Mouse (Mus musculus): ENCODE results near the gene Prpf4.

Prpf4 gene

DNA sequence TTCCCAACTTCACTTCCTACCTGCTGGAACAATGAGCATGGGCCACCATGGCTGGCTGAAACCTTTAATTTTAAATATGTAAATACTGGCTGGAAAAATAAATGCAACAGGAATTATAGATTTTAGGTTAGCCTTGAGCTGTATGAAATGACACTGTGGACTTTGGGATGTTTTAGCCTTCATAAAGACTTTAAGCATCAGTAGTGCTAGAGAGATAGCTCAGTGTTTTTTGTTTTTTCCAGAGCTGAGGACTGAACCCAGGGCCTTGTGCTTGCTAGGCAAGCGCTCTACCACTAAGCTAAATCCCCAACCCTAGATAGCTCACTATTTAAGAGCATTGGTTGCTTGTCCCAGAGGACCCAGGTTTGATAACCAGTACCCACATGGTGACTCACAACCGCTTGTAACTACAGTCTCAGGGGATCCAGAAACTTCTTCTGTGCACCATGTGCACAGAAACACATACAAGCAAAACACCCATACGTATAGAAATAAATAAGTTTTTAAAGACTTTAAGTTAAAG, 28.7 kb downstream of the Prpf4 start:
- no peak for DNase-seq (ENCODE audit: low spot score in 2 of 2)

DNA sequence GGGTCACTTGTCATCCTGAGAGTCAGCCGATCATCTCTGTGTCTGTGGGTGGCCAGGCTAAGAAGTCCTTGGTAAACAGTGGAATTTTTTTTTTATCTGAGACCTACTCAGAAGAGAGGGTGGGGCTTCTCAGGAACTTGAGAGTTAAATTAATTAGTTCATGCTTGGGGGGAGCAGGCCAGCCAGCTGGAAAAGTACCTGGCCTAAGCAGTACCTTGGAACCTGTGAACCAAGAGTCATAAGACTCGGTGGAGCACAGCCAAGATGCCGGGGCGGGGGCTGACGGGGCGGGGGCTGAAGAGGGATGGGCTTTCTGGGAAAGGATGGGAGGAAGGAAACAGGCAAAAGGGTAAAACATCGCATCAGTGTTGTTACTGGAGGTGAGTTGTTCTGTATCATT, 29.3 kb downstream of the Prpf4 start:
- no peak for DNase-seq (ENCODE audit: low spot score in 2 of 2)

DNA sequence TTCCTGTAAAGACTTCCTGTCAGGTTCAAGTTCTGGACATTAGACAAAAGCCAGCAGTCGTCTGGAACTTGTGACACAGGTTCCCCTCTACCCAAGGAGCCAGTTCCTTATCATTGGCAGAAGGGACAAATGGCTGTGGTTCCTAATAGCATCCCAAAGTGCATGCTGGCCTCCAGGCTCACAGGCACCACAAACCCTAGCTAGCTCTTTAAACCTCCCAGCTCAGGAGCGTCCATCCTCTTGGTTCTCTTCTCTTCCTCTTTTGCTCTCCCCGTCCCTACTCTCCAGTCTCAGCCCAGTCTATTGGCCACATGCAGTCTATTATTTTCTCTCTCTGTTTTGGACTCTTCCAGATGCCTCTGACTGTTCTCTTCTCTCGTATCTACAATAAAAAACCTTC, 31.2 kb downstream of the Prpf4 start:
- DNase-seq (ENCODE audit: low spot score in 2 of 2), result no peak

DNA sequence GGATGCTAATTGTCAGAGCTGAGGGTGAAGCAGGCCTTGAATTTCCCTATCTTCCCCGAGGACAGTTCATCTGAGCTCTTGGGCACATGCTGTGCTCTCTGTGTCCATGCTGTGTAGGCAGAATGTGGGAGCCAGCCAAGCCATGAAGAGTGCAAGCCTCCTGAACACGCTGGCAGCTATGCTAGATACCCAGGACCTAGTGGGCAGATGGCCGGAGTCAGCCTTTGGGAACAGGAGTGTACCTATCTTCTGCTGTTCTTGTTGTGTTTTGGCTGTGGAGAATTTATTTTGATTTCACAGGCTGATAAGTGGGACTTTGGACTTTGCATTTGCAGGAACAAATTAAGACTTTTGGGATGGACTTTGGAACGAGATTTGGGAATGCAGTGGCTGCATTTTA, 31.9 kb downstream of the Prpf4 start:
- DNase-seq (ENCODE audit: low spot score in 2 of 2), result no peak

DNA sequence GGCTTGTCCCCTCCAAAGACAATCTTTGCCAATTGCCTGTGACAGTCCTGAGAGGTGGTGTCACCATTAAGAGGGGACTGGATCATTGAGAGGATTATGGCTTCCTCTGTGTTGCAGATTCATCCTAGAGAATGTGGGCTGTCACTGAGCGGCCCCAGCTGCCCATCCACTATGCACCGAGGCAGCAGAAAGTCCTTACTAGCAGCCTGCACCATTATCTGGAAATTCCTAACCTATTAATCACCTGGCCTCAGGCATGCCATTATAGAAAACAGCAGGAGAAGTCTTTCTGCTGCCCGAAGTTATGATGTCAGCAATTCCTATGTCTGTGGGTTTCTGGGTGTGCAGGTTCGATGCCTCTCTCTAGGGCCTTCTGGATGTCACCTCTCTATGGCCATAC, 32.4 kb downstream of the Prpf4 start:
- no peak for DNase-seq (ENCODE audit: low spot score in 2 of 2)

DNA sequence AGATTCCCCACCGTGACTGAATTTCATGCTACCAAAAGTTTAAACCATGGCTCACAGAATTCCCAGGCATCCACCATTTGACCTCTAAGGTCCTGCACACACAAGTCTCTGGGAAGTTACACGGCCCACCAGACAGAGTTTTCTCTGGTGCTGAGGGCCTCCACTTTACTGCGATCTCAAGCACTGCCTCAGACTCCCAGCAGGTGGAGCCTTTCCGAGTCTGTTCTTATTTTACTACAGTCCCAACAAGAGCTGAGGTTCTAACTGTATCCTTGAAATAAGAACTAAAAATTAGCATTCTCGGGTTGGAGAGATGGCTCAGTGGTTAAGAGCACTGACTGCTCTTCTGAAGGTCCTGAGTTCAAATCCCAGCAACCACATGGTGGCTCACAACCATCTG, 46.4 kb downstream of the Prpf4 start:
- no peak for DNase-seq (ENCODE audit: low spot score in 2 of 2)

DNA sequence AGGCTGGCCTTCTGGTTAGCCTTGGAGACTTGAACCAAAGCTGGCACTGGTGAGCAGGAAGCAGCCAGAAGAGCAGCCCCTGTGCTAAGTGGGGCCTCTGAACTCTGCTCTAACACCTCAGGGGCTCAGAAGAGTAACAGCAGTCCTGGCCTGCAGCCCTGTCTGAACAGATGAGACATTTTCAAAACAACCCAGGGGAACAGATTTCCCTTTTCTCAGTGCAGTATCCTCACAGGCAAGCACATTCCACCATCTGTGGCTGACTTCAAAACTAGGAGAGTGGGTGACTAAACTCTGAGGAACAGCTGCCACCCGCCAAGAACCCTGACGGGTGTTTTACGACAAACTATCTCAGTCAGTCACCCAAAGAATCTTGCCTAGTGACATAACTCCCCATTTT, 50.5 kb downstream of the Prpf4 start:
- no peak for DNase-seq (ENCODE audit: low spot score in 2 of 2)

DNA sequence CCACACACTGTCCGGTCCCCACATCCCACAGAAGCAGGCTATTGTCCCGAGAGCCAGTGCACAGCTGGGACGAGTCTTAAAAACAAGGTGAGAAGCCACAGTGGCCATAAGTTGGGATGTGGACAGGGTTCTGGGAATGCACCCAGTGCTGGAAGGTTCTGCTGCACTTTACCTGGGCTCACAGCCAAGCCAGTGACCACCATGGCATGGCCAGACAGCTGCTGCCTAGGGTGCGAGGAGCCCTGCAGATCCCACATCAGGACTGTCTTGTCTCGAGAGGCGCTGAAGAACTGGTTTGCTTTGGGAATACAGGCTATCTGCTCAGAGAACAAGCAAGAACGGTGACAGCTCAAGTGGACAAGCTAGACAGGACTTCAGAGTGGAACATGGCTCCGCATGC, 51.8 kb downstream of the Prpf4 start:
- DNase-seq (ENCODE audit: low spot score in 2 of 2), result no peak

DNA sequence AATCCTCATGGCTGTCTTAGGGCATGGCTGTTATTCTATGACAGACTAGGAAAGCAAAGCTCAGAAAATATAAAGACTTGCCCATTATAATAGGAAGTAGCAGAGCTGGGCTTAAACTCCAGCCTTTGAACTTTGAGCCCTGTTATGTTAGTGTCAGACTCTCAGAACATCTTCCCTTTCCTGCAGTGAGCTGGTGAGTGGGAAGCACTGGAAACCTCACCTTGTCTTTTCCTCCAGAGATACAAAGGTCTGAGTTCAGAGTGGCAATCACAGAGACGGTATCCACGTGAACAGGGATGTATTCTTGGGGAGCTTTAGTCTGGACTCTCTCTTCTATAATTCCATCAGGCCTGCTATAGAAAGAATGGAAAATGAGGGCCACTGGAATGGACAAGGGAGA, 54.5 kb downstream of the Prpf4 start:
- no peak for DNase-seq (ENCODE audit: low spot score in 2 of 2)

DNA sequence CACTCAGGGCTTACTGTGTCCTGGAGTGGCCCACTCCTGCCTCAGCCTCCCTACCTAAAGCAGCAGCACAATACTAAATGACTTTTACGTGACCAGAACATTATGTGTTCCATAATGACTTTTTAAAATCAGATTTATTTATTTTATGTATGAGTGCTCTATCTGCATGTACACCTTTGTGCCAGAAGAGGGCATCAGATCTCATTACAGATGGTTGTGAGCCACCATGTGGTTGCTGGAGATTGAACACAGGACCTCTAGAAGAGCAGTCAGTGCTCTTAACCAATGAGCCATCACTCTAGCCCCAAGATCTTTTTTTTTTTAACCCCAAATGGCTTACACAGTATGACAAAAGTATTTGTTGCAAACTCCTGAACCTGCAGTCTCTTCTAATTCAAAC, 59.6 kb downstream of the Prpf4 start:
- no peak for DNase-seq (ENCODE audit: low spot score in 2 of 2)

DNA sequence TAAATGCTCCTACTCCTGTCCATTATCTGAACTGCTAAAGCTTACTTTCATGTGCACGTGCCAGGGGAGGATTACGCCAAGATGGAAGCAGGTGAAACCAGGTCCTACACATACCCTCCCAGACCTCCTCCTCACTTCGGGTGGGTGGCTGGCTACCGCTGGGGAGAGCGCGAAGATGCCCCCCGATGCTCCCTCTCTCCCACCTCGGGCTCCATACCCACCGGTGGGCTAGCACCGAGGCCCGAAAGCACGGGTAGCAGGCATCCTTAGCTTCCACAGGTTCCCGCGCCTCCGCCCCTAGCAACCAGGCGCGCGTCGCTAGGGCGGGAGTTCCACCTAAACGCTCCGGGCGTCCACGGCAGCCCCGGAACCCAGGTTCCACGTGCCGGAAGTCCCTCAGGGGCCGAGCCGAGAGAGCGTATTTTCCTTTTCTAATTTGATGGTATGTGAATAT, 62.0 kb downstream of the Prpf4 start, which contains the start of gene Wdr31:
Gene Wdr31, minus strand, starts transcription at position 299 of the 454 bp plus-strand sequence.
- DNase-seq (ENCODE audit: low spot score in 2 of 2), result peak; percentile 72 to 80

DNA sequence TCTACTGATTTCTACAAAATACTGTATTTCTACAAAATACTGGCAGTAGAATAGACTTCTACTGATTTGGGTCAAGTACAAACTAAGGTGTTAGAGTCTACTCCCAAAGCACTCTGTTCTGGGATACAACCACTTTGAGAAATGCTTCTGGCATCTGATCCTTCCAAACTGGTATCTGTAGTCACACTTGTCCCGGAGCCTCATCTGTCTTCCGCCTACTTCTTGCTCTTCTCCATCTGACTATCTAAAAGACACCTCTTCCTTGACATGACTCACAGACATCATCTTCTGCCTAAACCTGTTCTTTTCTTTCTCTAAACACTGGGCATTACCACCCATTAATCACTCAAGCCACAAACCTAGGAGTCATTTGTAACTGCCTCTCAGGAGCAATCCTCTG, 63.5 kb downstream of the Prpf4 start:
- no peak for DNase-seq (ENCODE audit: low spot score in 2 of 2)

DNA sequence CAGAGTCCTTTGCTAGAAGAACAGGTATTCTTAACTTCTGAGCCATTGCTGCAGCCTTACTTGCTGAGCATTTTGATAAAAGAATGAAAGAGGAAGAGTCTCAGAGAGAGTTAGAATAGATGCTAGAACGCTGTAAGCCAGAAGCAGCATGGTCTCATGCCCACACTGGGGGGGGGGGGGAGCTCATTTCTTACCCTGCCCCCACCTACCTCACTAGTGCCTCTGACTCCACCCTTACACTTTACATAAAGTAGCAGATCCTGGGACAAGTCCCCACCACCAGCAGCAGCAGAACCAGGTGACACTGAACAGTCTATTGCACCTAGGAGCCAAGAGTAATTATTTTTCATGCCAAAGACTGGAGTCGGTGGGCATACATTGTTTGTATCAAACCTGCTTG, 66.5 kb downstream of the Prpf4 start:
- DNase-seq (ENCODE audit: low spot score in 2 of 2), result no peak

DNA sequence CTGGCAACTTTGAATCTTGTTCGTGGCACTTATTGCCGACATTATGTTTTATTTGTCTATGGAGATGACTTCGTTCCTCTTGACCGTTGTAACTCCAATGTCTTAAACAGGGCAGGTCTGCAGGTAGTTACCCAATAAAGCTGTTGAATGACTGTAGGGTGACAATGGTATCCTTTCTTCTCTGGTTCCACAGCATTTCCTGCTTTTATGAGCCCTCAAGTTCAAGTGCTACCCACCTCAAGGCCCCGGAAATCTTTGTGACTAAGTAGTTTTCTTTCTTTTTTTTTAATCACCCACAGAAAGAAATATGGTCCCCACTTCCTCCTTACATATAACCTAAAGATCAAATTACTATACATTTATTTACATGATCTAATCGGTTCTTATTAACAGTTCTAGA, 67.2 kb downstream of the Prpf4 start:
- DNase-seq (ENCODE audit: low spot score in 2 of 2), result no peak
